8 mouse cellular contexts compared by ENCODE assay signal in the genomic region with DNA sequence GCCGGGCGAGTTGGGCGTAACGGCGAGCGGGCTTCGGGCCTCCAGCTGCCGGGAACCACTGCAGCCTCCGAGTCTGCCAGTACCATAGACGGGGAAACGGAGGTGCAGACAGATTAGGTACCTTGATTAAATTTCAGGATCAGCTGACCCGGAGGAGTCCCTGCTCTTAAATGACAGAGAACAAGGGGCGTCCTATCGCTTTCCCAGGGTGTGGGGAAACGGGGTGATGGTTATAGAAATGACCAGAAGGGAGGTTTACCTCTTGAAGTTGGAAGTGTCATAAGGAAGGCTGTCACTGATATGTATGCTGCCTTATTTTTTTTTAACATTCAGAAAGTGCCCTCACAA. TPM values are rescaled to one million over a fixed set of nuclear protein-coding genes. Genes with fewer than 3 reads are reported as not detected.
A peak's percentile ranks its signal among the peaks of the same experiment; 100 is the strongest.
DNase-seq lines count a peak whose midpoint lies in the region; ATAC-seq and TF ChIP-seq lines count a peak whose summit lies in the region.

No protein-coding gene starts in this region.

- H3K4me1 ChIP-seq in heart, adult 2 months (ENCODE audit: control insufficient read depth, insufficient read depth, low read length) = peaks cover 2% of the 10 kb centered on the region; the same call in 1 of the 2 replicates
- H3K4me1 ChIP-seq in thymus, adult 2 months (replicated peaks; ENCODE audit: control insufficient read depth, insufficient read depth, low read length) = peaks cover 5% of the 10 kb centered on the region
- H3K4me1 ChIP-seq in liver, embryonic 13.5 days (replicated peaks) = peaks cover 61% of the 10 kb centered on the region

- no peaks in the 10 kb centered on the region for H3K36me3 ChIP-seq in heart, adult 2 months (ENCODE audit: control insufficient read depth, insufficient read depth, low read length)
- H3K36me3 ChIP-seq in thymus, adult 2 months (ENCODE audit: control insufficient read depth, insufficient read depth, low read length) = peaks cover 20% of the 10 kb centered on the region
- peaks cover 49% of the 10 kb centered on the region for H3K36me3 ChIP-seq in liver, embryonic 13.5 days

- peak overlapping the region; percentile 100 for H3K27ac ChIP-seq in heart, adult 2 months
- no peak overlapping the region for H3K27ac ChIP-seq in thymus, adult 2 months (ENCODE audit: control insufficient read depth, insufficient read depth, low read length)
- H3K27ac ChIP-seq in liver, embryonic 13.5 days = peak overlapping the region; percentile 95

- intact Hi-C loops in heart, adult 2 months (cut with DNase I) = loop anchor here (2.0 to 5.0 kb wide), 2 partner anchors 22 to 62 kb away; a partner anchor contains a TSS
- intact Hi-C loops in heart, postnatal 25 days (cut with DNase I) = loop anchor here (1.0 kb wide), 1 partner anchor 48 kb away; a partner anchor contains a TSS

- no peaks in the 10 kb centered on the region for H3K27me3 ChIP-seq in heart, adult 2 months (ENCODE audit: control insufficient read depth, insufficient read depth, low read length)
- H3K27me3 ChIP-seq in thymus, adult 2 months (ENCODE audit: control insufficient read depth, insufficient read depth, low read length) = no peaks in the 10 kb centered on the region
- no peaks in the 10 kb centered on the region for H3K27me3 ChIP-seq in liver, embryonic 13.5 days

- H3K9me3 ChIP-seq in liver, embryonic 13.5 days (replicated peaks) = no peaks in the 10 kb centered on the region

- no peak for TF ChIP-seq EP300 in heart, adult 2 months (IDR thresholded peaks at IDR 0.05; ENCODE audit: insufficient read depth, low read depth, low read length)

- H3K79me2 ChIP-seq in heart, adult 2 months (replicated peaks; ENCODE audit: control insufficient read depth, insufficient read depth, low read length) = no peaks in the 10 kb centered on the region; the same call in 1 of the 2 replicates

- peak overlapping the region; percentile 96 for H3K4me2 ChIP-seq in liver, embryonic 13.5 days

- peak overlapping the region; percentile 67 for H3K9ac ChIP-seq in heart, adult 2 months (ENCODE audit: low read depth, low read length)
- H3K9ac ChIP-seq in liver, embryonic 13.5 days = peak overlapping the region; percentile 88

- peak overlapping the region; percentile 88 for H3K4me3 ChIP-seq in heart, adult 2 months
- H3K4me3 ChIP-seq in thymus, adult 2 months (ENCODE audit: control insufficient read depth, insufficient read depth, low read length) = peak overlapping the region; percentile 74
- peak overlapping the region; percentile 76 for H3K4me3 ChIP-seq in liver, embryonic 13.5 days (replicated peaks)

- WGBS in heart, adult 2 months = under 1% methylated on average over 15 of the region's 15 CpGs
- under 1% methylated on average over 15 of the region's 15 CpGs for WGBS in thymus, adult 2 months
- WGBS in liver, embryonic 13.5 days (ENCODE audit: insufficient replicate concordance) = 1% methylated on average over 15 of the region's 15 CpGs

- no peak for TF ChIP-seq POLR2A in heart, adult 2 months (IDR thresholded peaks at IDR 0.05; ENCODE audit: insufficient read depth, low read depth, low read length)
- TF ChIP-seq POLR2A in thymus, adult 2 months (IDR thresholded peaks at IDR 0.05; ENCODE audit: control insufficient read depth, extremely low read depth, insufficient read depth, low read length, poor library complexity) = no peak

- no peak for TF ChIP-seq CTCF in heart, adult 2 months (IDR thresholded peaks at IDR 0.05)
- TF ChIP-seq CTCF in thymus, adult 2 months (IDR thresholded peaks at IDR 0.05; ENCODE audit: borderline replicate concordance, control insufficient read depth, extremely low read depth, insufficient read depth, low read length, poor library complexity) = no peak

- no peak for DNase-seq in heart, adult 2 months
- DNase-seq in heart, postnatal 25 days (ENCODE audit: low spot score) = no peak
- no peak for DNase-seq in thymus, adult 2 months
- DNase-seq in thymus, postnatal 36 days = no peak
- no peak for DNase-seq in liver, embryonic 13.5 days
- DNase-seq in yolk sac, embryonic 10.5 days (ENCODE audit: low spot score) = no peak
- DNase-seq in left cerebral cortex, adult 8-10 months (ENCODE audit: low spot score in 2 of 2) = no peak
- DNase-seq in adrenal gland, adult (ENCODE audit: inconsistent age in 2 of 2, low spot score in 1 of 2) = no peak

- ATAC-seq in liver, embryonic 13.5 days (ENCODE audit: low read depth) = no peak

RNA-seq across cellular contexts. Expression of a gene that starts 0.5 kb away (rescaled TPM):
- total RNA-seq in heart, adult 2 months (2021) = 1 to 10 TPM; 7.0 to 8.4 TPM
- 9.4 and 16.0 TPM in 2 replicates for polyA plus RNA-seq in heart, adult 2 months (2012; rRNA removed)
- 1 to 10 TPM; 7.6 to 8.0 TPM for total RNA-seq in heart, postnatal 25 days (2021)
- polyA plus RNA-seq in thymus, adult 2 months (2012; rRNA removed) = 24.3 and 25.4 TPM in 2 replicates
- polyA plus RNA-seq in liver, embryonic 13.5 days (2015; fragmentation: Nextera tagmentation; extraction: Ambion mirVana) = 17.4 and 18.9 TPM in 2 replicates
- total RNA-seq in left cerebral cortex, adult 8-10 months (2022) = 10 to 100 TPM; 33.6 to 44.9 (median 40.5) TPM

RNA-seq across cellular contexts. Expression of a gene that starts 0.7 kb away (rescaled TPM):
- total RNA-seq in heart, adult 2 months (2021) = 10 to 100 TPM; 34.3 to 38.0 TPM
- 27.8 and 31.4 TPM in 2 replicates for polyA plus RNA-seq in heart, adult 2 months (2012; rRNA removed)
- total RNA-seq in heart, postnatal 25 days (2021) = 10 to 100 TPM; 38.9 to 41.5 TPM
- polyA plus RNA-seq in thymus, adult 2 months (2012; rRNA removed) = 98.2 and 103 TPM in 2 replicates
- polyA plus RNA-seq in liver, embryonic 13.5 days (2015; fragmentation: Nextera tagmentation; extraction: Ambion mirVana) = 12.4 and 14.3 TPM in 2 replicates
- 100 to 1,000 TPM; 102 to 121 (median 111) TPM for total RNA-seq in left cerebral cortex, adult 8-10 months (2022)

RNA-seq across cellular contexts. Expression of a gene that starts 22.6 kb away (rescaled TPM):
- total RNA-seq in heart, adult 2 months (2021) = 10 to 100 TPM; 49.6 to 51.6 TPM
- polyA plus RNA-seq in heart, adult 2 months (2012; rRNA removed) = 111 and 128 TPM in 2 replicates
- 10 to 100 TPM; 48.1 to 48.4 TPM for total RNA-seq in heart, postnatal 25 days (2021)
- polyA plus RNA-seq in thymus, adult 2 months (2012; rRNA removed) = 59.1 and 66.6 TPM in 2 replicates
- 3.5 and 5.0 TPM in 2 replicates for polyA plus RNA-seq in liver, embryonic 13.5 days (2015; fragmentation: Nextera tagmentation; extraction: Ambion mirVana)
- 10 to 100 TPM; 30.4 to 36.5 (median 34.9) TPM for total RNA-seq in left cerebral cortex, adult 8-10 months (2022)

RNA-seq across cellular contexts. Expression of a gene that starts 47.9 kb away (rescaled TPM):
- total RNA-seq in heart, adult 2 months (2021) = 1 to 10 TPM; 7.2 to 8.3 TPM
- polyA plus RNA-seq in heart, adult 2 months (2012; rRNA removed) = 13.6 and 14.9 TPM in 2 replicates
- total RNA-seq in heart, postnatal 25 days (2021) = 10 to 100 TPM; 12.0 to 12.3 TPM
- 60.6 and 67.6 TPM in 2 replicates for polyA plus RNA-seq in thymus, adult 2 months (2012; rRNA removed)
- 8.6 and 9.4 TPM in 2 replicates for polyA plus RNA-seq in liver, embryonic 13.5 days (2015; fragmentation: Nextera tagmentation; extraction: Ambion mirVana)
- 10 to 100 TPM in 1 of 4 experiments, 1 to 10 TPM in 3; 9.2 to 12.1 (median 9.8) TPM for total RNA-seq in left cerebral cortex, adult 8-10 months (2022)
